Mouse (Mus musculus): ENCODE data around the gene Oas1g.

DNA sequence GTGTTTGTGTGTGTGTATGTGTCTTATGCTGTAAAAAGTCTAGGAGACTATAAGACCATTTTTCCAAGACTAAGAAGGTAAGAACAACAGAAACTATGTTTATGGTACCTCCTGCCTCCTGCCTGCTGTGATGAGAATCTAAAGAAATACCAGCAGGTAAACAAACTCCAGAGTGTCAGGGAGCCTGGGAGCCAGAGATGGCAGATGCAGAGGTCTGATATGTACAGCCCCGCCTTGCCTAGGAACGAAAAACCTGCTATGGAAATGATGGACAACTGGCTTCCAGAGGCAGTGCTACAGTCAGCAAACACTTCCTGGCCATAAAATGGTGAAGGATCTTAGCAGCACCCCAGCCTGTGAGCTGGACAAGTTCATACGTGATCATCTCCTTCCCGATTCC lies 40.3 kb downstream of the Oas1g start, which contains the start of gene Oas1f:
- no peak for TF ChIP-seq POLR2A (IDR thresholded peaks at IDR 0.05; ENCODE audit: borderline replicate concordance, control insufficient read depth, low read depth, low read length)
- TF ChIP-seq CTCF (IDR thresholded peaks at IDR 0.05; ENCODE audit: control insufficient read depth, insufficient read depth, low read length), result no peak
